Mouse (Mus musculus) thymus, postnatal 10 days (tissue): ENCODE data around the gene Clstn2.

Experiments
- DNase-seq, 2 experiments: peaks; one replicate each; pipeline ENCODE4 v3.0.0; 2021; ENCODE audit warnings: low spot score in 2 of 2

Gene Clstn2

DNA sequence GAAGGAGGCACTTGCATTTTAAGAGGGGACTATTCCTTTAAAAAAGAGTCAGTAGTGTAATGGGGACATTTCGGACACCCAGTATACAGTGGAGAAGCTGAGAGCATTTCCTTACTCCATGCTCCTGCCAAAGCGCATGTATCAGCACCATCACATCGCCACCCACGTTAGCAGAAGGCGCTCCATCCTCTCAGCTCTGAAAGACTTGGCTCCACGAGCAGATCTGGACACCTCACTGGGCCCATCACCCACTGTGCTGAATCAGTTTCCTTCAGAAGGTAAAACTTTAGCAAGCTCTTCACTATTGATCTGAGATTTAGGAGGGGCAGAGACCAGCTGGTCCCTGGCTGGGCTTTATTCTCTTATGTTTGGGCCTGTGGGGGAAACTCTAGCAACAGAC, 469.9 kb downstream of the Clstn2 start:
- no peak for DNase-seq

GRCm38 (mm10) chr9:97544359-97544758, 488.6 kb downstream of the Clstn2 start:
- no peak for DNase-seq

DNA sequence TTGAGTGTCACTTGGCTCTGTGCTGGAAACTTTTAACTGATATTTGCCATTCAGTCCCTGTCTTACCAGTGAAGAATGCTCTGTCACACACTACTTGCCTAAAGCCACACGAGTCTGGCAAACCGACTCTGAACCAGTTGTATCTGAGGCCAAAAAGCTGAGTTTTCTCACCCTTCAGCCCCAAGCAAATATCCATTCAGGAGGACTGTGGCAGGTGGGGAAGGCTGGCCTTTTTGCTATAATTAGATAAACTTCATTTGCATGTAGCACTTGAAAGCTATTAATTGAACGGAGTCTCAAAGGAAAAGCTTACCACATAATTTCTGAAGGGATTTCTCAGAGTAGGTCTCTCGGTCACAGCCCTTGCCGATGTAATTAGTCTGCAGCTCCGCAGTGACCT, 491.6 kb downstream of the Clstn2 start:
- no peak for DNase-seq

DNA sequence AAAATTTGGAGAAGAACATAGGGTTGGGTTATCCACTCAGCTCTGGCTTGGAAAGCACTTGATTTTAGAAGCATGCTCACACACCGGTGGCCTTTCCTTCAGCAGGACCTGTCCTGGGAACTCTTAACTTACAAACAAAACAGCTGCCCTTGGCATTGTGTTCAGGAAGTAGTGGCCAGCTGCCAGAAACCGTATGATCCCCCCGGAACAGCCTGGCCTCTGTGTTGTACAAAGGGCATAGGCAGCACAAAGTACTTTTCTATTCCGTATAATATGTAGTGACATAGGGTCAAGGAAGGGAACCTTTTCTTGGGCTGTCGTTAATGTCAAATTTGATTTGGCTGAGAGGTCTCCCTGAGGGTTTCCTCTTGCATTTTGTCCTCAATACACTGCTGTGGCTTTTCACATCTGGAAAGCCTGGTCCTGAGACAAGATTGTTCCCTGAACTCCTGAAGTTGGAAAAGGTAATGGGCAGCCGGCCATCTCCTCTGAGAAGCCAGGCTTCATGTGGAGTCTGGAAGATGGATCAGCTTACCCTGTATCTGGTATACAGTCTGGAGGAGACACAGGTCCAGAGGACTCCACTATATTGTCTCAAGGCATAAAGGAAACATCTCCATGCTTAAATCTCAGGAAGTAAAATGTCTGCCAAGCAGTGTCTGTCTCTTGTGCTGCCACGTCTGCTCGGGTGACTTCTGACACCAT, 494.8 kb downstream of the Clstn2 start:
- DNase-seq = no peak

GRCm38 (mm10) chr9:97534196-97534595, 498.8 kb downstream of the Clstn2 start:
- no peak for DNase-seq

DNA sequence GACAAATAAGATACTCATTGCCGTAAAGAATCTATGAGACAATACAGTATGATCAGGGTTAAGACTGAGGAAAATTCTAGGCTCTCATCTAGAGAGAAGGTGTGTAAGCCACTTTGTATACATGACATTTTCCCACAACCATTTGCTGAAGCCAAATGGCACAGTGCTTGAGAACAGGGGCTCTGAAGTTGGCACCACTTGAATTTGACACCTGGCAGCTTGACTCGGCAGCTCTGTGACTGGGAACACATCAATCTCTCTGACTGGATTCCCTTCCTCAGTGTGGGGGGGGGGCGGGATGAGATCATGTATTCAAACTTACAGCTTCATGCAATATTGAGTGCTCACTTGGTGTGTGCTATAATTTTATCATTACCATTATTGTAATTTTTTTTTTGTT, 499.7 kb downstream of the Clstn2 start:
- DNase-seq = no peak

GRCm38 (mm10) chr9:97532536-97532935, 500.4 kb downstream of the Clstn2 start:
- no peak for DNase-seq

GRCm38 (mm10) chr9:97527926-97528325, 505.1 kb downstream of the Clstn2 start:
- DNase-seq = no peak

GRCm38 (mm10) chr9:97527276-97527675, 505.7 kb downstream of the Clstn2 start:
- DNase-seq = no peak

GRCm38 (mm10) chr9:97525563-97525962, 507.4 kb downstream of the Clstn2 start:
- no peak for DNase-seq

- no peak for DNase-seq
These were observed 508.1 kb downstream of the Clstn2 start for GRCm38 (mm10) chr9:97524861-97525260.

GRCm38 (mm10) chr9:97520771-97521170, 512.2 kb downstream of the Clstn2 start:
- DNase-seq = no peak

- no peak for DNase-seq
These were observed 516.0 kb downstream of the Clstn2 start for GRCm38 (mm10) chr9:97517006-97517405.

DNA sequence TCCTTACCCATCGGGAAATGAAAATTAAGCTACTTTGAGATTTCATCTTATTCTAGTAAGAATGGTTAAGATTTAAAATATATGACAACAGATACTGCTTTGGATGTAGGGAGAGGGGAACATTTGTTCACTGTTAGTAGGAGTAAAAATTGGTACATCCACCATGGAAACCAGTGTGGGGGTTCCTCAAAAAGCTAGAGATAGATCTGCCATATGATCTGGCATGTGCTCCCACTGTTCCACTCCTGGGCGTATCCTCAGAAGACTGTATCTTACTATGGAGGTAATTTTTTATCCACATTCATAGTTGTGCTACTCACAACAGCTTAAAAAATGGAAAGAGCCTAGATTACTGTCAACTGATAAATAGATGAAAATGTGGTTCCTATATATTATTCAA, 518.3 kb downstream of the Clstn2 start:
- no peak for DNase-seq

- no peak for DNase-seq
These were observed 520.6 kb downstream of the Clstn2 start for GRCm38 (mm10) chr9:97512282-97512850.

GRCm38 (mm10) chr9:97501416-97501815, 531.6 kb downstream of the Clstn2 start:
- no peak for DNase-seq

DNA sequence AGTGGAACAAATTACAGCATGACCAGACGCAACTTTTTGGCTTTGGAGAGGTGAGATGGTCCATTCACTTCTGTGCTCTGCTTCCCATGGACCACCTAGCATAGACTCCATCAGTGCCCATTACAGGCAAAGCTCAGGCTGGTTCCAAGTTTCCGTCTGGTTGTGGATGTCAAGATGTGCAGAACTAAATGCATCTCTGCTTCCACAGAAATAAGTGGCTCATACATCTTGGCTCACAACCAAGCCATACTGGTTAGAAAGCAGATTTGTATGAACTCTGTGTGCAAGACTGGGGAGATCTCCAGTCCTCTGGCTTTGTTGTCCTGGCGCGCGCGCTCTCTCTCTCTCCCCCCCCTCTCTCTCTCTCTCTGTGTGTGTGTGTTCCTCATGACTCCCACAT, 537.9 kb downstream of the Clstn2 start:
- DNase-seq = no peak

DNA sequence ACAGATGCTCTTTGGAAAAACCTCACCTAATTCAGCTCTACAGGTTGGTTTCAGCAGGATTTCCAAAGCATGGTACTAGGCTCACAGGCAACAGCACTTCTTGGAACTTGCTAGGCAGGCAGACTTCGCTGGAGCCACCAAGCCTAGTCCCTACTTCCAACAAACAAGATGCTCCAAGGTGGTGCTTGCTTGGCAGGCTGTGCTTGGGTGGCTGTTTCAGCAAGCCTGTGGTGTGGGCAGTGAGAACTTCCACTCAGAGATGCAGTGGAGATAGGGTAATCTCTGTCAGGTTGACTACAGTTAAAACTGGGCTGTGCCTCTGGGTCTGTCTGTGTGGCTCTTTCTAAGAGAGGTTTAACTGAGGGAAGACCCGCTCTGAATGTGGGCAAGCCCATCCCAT, 541.4 kb downstream of the Clstn2 start:
- DNase-seq = no peak

DNA sequence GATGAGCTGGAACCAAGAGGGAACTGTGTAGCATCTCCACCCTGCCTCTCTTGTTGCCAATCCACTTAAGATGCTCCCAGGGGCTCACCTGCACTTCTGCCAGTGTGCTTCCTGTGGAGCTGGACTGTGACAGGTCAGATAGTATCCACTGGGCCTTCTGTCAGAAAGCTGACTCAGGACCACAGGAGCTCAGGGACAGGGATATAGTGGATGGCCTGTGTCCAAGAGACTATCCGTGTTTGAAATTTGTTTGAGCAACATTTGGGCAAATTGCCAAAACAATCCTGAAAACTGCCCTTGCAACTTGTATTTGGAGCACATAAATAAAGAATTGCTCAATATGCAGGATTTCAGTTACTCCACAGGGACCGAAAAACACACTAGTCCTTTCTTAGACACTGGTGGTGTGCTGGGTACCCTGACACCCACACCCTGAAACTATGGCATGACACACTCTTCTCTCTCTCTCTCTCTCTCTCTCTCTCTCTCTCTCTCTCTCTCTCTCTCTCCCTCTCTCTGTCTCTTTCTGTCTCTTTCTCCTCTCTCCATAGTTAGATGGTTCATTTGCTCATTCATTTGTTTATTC, 542.3 kb downstream of the Clstn2 start:
- DNase-seq = no peak

- DNase-seq = no peak
These were observed 546.2 kb downstream of the Clstn2 start for GRCm38 (mm10) chr9:97486826-97487225.

- no peak for DNase-seq
These were observed 551.8 kb downstream of the Clstn2 start for GRCm38 (mm10) chr9:97481187-97481586.

DNA sequence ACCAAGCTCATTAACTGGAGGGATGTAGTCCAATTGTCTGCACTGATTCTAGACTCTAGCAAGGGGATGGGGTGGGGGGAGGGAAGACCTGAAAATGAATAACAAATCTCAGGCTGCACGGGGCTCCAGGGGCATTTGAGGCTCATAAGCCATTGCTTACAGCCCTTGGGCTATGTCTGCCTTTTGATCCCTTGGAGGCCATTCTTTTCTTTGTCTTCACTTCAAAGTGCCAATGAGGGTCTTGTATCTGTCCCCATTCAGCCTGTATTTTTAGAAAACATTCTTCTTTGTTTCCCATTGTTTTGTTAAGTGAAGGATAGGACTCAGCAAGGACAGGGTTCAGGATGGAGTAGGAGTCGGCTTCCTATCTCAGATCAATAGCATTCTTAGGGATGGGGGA, 556.0 kb downstream of the Clstn2 start:
- no peak for DNase-seq

DNA sequence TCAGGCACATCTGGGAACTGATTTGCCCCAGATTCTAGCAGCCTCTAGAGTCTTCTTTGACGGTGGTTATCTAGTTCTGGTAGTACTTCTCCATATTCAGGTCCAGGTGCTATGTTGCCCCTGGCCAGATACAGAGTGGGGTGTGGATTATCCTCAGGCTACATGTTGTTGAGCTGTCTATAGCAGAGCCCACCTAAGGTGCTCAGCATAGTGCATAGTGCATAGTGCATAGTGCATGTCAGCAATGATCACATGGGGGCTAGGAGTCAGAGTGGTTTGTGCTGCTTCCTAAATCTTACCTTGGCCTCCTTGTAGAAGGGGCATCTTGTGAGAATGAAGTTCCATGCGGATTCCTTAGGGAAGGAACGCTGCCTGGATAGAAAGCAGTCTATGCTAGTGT, 556.5 kb downstream of the Clstn2 start:
- DNase-seq = no peak
